Mouse (Mus musculus): ENCODE data around the gene Crim1. TPM values are rescaled to one million over a fixed set of nuclear protein-coding genes. Genes with fewer than 3 reads are reported as not detected.

Crim1 gene
- total and polyA plus RNA-seq, 2 experiments from 2014 or later: 14.1 to 88.9 TPM

GRCm38 (mm10) chr17:78405336-78405735 lies 205.3 kb downstream of the Crim1 start:
- no peak for TF ChIP-seq CTCF (IDR thresholded peaks at IDR 0.05; ENCODE audit: low read depth)
- Histone ChIP-seq H3K36me3 (ENCODE audit: insufficient read depth) (peaks cover 7% of the 10 kb centered on the region; the same call in 1 of the 2 replicates), H3K4me2 (ENCODE audit: low read depth) (no peak overlapping the region), H3K27me3 (ENCODE audit: insufficient read depth, low read length) (no peaks in the 10 kb centered on the region), H3K9me3 (ENCODE audit: low read length) (no peaks in the 10 kb centered on the region), H3K9ac (no peak overlapping the region), H3K4me3 (ENCODE audit: low read depth, low read length) (no peak overlapping the region), H3K27ac (ENCODE audit: low read depth, low read length) (no peak overlapping the region), H3K4me1 (ENCODE audit: insufficient read depth) (peaks cover 4% of the 10 kb centered on the region; the same call in 1 of the 2 replicates)
- ATAC-seq: no peak
- no peak for DNase-seq
- WGBS: 92% methylated on average over 3 of the region's 3 CpGs

GRCm38 (mm10) chr17:78406854-78407253 lies 206.8 kb downstream of the Crim1 start:
- H3K4me2 ChIP-seq (ENCODE audit: low read depth): no peak overlapping the region
- no peaks in the 10 kb centered on the region for H3K36me3 ChIP-seq (ENCODE audit: insufficient read depth)
- H3K9ac ChIP-seq: no peak overlapping the region
- DNase-seq (no peak), ATAC-seq (no peak)
- no peaks in the 10 kb centered on the region for H3K9me3 ChIP-seq (ENCODE audit: low read length)
- H3K27me3 ChIP-seq (ENCODE audit: insufficient read depth, low read length): no peaks in the 10 kb centered on the region
- H3K4me3 ChIP-seq (ENCODE audit: low read depth, low read length): no peak overlapping the region
- 81% methylated on average over 10 of the region's 10 CpGs for WGBS
- TF ChIP-seq CTCF (IDR thresholded peaks at IDR 0.05; ENCODE audit: low read depth): no peak
- no peak overlapping the region for H3K27ac ChIP-seq (ENCODE audit: low read depth, low read length)
- peaks cover 4% of the 10 kb centered on the region; the same call in 1 of the 2 replicates for H3K4me1 ChIP-seq (ENCODE audit: insufficient read depth)

- Histone ChIP-seq H3K4me3 (ENCODE audit: low read depth, low read length) (no peak overlapping the region), H3K27ac (ENCODE audit: low read depth, low read length) (no peak overlapping the region), H3K9me3 (ENCODE audit: low read length) (no peaks in the 10 kb centered on the region), H3K36me3 (ENCODE audit: insufficient read depth) (no peaks in the 10 kb centered on the region), H3K9ac (no peak overlapping the region), H3K27me3 (ENCODE audit: insufficient read depth, low read length) (no peaks in the 10 kb centered on the region), H3K4me1 (ENCODE audit: insufficient read depth) (peaks cover 4% of the 10 kb centered on the region; the same call in 1 of the 2 replicates), H3K4me2 (ENCODE audit: low read depth) (no peak overlapping the region)
- no peak for ATAC-seq
- no peak for DNase-seq
- no peak for TF ChIP-seq CTCF (IDR thresholded peaks at IDR 0.05; ENCODE audit: low read depth)
- WGBS: 90% methylated on average over 4 of the region's 4 CpGs
Measured at GRCm38 (mm10) chr17:78407581-78407980, 207.5 kb downstream of the Crim1 start.

- peak; percentile 32; the same call in 1 of the 2 replicates for ATAC-seq
- no peak for TF ChIP-seq CTCF (IDR thresholded peaks at IDR 0.05; ENCODE audit: low read depth)
- Histone ChIP-seq H3K4me1 (ENCODE audit: insufficient read depth) (peaks cover 4% of the 10 kb centered on the region; the same call in 1 of the 2 replicates), H3K4me2 (ENCODE audit: low read depth) (no peak overlapping the region), H3K9me3 (ENCODE audit: low read length) (no peaks in the 10 kb centered on the region), H3K36me3 (ENCODE audit: insufficient read depth) (no peaks in the 10 kb centered on the region), H3K27ac (ENCODE audit: low read depth, low read length) (no peak overlapping the region), H3K9ac (no peak overlapping the region), H3K27me3 (ENCODE audit: insufficient read depth, low read length) (no peaks in the 10 kb centered on the region), H3K4me3 (ENCODE audit: low read depth, low read length) (no peak overlapping the region)
- no peak for DNase-seq
- 66% methylated on average over 10 of the region's 10 CpGs for WGBS
Measured at GRCm38 (mm10) chr17:78408386-78408785, 208.3 kb downstream of the Crim1 start.

- 20% methylated on average over 2 of the region's 2 CpGs for WGBS
- peak; percentile 86 for ATAC-seq
- Histone ChIP-seq H3K36me3 (ENCODE audit: insufficient read depth) (no peaks in the 10 kb centered on the region), H3K4me1 (ENCODE audit: insufficient read depth) (peaks cover 4% of the 10 kb centered on the region; the same call in 1 of the 2 replicates), H3K27me3 (ENCODE audit: insufficient read depth, low read length) (no peaks in the 10 kb centered on the region), H3K4me3 (ENCODE audit: low read depth, low read length) (no peak overlapping the region), H3K27ac (ENCODE audit: low read depth, low read length) (no peak overlapping the region), H3K9ac (no peak overlapping the region), H3K4me2 (ENCODE audit: low read depth) (no peak overlapping the region), H3K9me3 (ENCODE audit: low read length) (no peaks in the 10 kb centered on the region)
- no peak for TF ChIP-seq CTCF (IDR thresholded peaks at IDR 0.05; ENCODE audit: low read depth)
- DNase-seq: peak; percentile 51
Measured at GRCm38 (mm10) chr17:78409900-78410299, 209.9 kb downstream of the Crim1 start.

- Histone ChIP-seq H3K4me2 (ENCODE audit: low read depth) (no peak overlapping the region), H3K9me3 (ENCODE audit: low read length) (no peaks in the 10 kb centered on the region), H3K27me3 (ENCODE audit: insufficient read depth, low read length) (no peaks in the 10 kb centered on the region), H3K36me3 (ENCODE audit: insufficient read depth) (no peaks in the 10 kb centered on the region), H3K9ac (no peak overlapping the region), H3K4me3 (ENCODE audit: low read depth, low read length) (no peak overlapping the region), H3K4me1 (ENCODE audit: insufficient read depth) (no peaks in the 10 kb centered on the region; the same call in 1 of the 2 replicates), H3K27ac (ENCODE audit: low read depth, low read length) (no peak overlapping the region)
- DNase-seq (no peak), ATAC-seq (no peak)
- 93% methylated on average over 2 of the region's 2 CpGs for WGBS
- TF ChIP-seq CTCF (IDR thresholded peaks at IDR 0.05; ENCODE audit: low read depth): no peak
Measured at GRCm38 (mm10) chr17:78415255-78415654, 215.2 kb downstream of the Crim1 start.

- H3K4me1 ChIP-seq (ENCODE audit: insufficient read depth): no peaks in the 10 kb centered on the region; the same call in 1 of the 2 replicates
- 6% methylated on average over 66 of the region's 67 CpGs for WGBS
- peak within 1 kb of the TSS; percentile 68 for H3K27ac ChIP-seq (ENCODE audit: low read depth, low read length)
- H3K9ac ChIP-seq: peak within 1 kb of the TSS; percentile 83
- no peaks in the 10 kb centered on the region for H3K9me3 ChIP-seq (ENCODE audit: low read length)
- TF ChIP-seq CTCF (IDR thresholded peaks at IDR 0.05; ENCODE audit: low read depth): no peak
- no peaks in the 10 kb centered on the region for H3K36me3 ChIP-seq (ENCODE audit: insufficient read depth)
- DNase-seq: peak; percentile 75
- peak within 1 kb of the TSS; percentile 73 for H3K4me3 ChIP-seq (ENCODE audit: low read depth, low read length)
- peak; percentile 90 for ATAC-seq
- no peaks in the 10 kb centered on the region for H3K27me3 ChIP-seq (ENCODE audit: insufficient read depth, low read length)
- peak within 1 kb of the TSS; percentile 77 for H3K4me2 ChIP-seq (ENCODE audit: low read depth)
Measured at GRCm38 (mm10) chr17:78417381-78418281, 217.6 kb downstream of the Crim1 start, which contains the start of gene Fez2. TSS of gene Fez2 (minus strand) at chr17:78418152.

Data from forebrain, postnatal 0 days (tissue).